8 mouse cellular contexts compared by ENCODE assay signal in the genomic region with DNA sequence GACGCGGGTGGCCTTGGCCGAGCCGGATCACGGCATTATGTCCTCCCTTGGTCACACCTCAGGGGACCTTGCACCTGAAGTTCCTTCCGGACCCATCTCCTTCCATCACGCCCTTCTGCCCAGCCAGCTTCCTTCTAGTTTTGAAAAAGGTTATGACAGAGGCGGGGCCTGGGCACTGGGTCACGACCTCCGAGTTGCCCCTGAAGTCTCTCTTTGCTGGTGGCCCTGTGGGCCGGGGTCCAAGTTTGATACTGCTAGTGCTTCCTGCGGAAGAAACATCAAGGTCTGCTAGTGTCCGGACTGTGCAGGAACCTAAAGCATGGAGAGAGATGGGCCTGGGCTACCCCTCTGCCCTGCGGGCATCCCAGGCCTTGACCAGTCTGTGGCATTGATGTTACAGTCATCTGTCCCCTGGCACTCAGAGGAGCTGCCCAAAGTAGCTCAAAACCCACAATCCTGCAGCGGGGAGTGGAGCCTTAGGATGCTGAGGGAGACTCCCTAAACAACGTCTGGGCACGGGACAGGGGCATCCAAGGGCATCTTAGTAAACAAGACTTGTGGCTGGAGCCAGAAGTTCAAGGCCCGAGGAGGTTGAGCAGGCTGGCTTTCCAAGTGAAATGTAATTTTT. TPM values are rescaled to one million over a fixed set of nuclear protein-coding genes. Genes with fewer than 3 reads are reported as not detected.
DNase-seq lines count a peak whose midpoint lies in the region; ATAC-seq and TF ChIP-seq lines count a peak whose summit lies in the region.

No protein-coding gene starts in this region.

- H3K79me2 ChIP-seq in heart, adult 2 months (replicated peaks; ENCODE audit: control insufficient read depth, insufficient read depth, low read length) = no peaks in the 10 kb centered on the region

- in situ Hi-C loops in ES-E14 (cut with MboI; ENCODE audit: low sequenced_read_pairs in 2 of 2, unreplicated experiment in 2 of 2) = no loop called here

- intact Hi-C loops in heart, adult 2 months (cut with DNase I) = no loop called here

- no peak for TF ChIP-seq CTCF in heart, adult 2 months (IDR thresholded peaks at IDR 0.05)

- no peak overlapping the region for H3K27ac ChIP-seq in heart, adult 2 months
- H3K27ac ChIP-seq in ES-E14 (ENCODE audit: insufficient read depth, low read depth, low read length, poor library complexity, severe bottlenecking) = no peak overlapping the region
- peak overlapping the region; percentile 84 for H3K27ac ChIP-seq in hindbrain, embryonic 10.5 days

- 23% methylated on average over 18 of the region's 18 CpGs for WGBS in heart, adult 2 months
- 24% methylated on average over 18 of the region's 18 CpGs for WGBS in hindbrain, embryonic 10.5 days

- no peak for TF ChIP-seq EP300 in heart, adult 2 months (IDR thresholded peaks at IDR 0.05; ENCODE audit: insufficient read depth, low read depth, low read length)

- H3K4me1 ChIP-seq in heart, adult 2 months (ENCODE audit: control insufficient read depth, insufficient read depth, low read length) = no peaks in the 10 kb centered on the region
- H3K4me1 ChIP-seq in ES-E14 (ENCODE audit: control insufficient read depth in 2 of 2, insufficient read depth in 2 of 2, low read length in 2 of 2, poor library complexity in 1 of 2) = peaks cover 0 to 6% of the 10 kb centered on the region in 2 experiments; a peak in 1 of 4 replicates
- H3K4me1 ChIP-seq in hindbrain, embryonic 10.5 days (replicated peaks) = peaks cover 31% of the 10 kb centered on the region

- H3K9me3 ChIP-seq in ES-E14 (ENCODE audit: control insufficient read depth, insufficient read depth, low read depth, low read length) = no peaks in the 10 kb centered on the region
- H3K9me3 ChIP-seq in hindbrain, embryonic 10.5 days = no peaks in the 10 kb centered on the region

- peaks cover 5% of the 10 kb centered on the region for H3K27me3 ChIP-seq in heart, adult 2 months (ENCODE audit: control insufficient read depth, insufficient read depth, low read length)
- peaks cover 39% of the 10 kb centered on the region for H3K27me3 ChIP-seq in hindbrain, embryonic 10.5 days (ENCODE audit: insufficient read depth, poor library complexity, severe bottlenecking)

- no peak overlapping the region for H3K9ac ChIP-seq in heart, adult 2 months (ENCODE audit: low read depth, low read length)
- peak overlapping the region; percentile 79 for H3K9ac ChIP-seq in ES-E14 (ENCODE audit: insufficient read depth, low read depth, low read length, poor library complexity, severe bottlenecking)

- no peak for TF ChIP-seq POLR2A in heart, adult 2 months (IDR thresholded peaks at IDR 0.05; ENCODE audit: insufficient read depth, low read depth, low read length)

- 0 out of 2 replicates have a peak, but pooled peaks have one; percentile 15 for ATAC-seq in megakaryocyte, adult 5-6 weeks (ENCODE audit: poor library complexity, severe bottlenecking)

- H3K36me3 ChIP-seq in heart, adult 2 months (ENCODE audit: control insufficient read depth, insufficient read depth, low read length) = no peaks in the 10 kb centered on the region
- no peaks in the 10 kb centered on the region for H3K36me3 ChIP-seq in ES-E14 (ENCODE audit: control insufficient read depth, insufficient read depth, low read length, poor library complexity, severe bottlenecking)
- peaks cover 21% of the 10 kb centered on the region for H3K36me3 ChIP-seq in hindbrain, embryonic 10.5 days

- DNase-seq in heart, adult 2 months = no peak
- no peak for DNase-seq in heart, adult 18-20 months
- DNase-seq in ES-E14 (ENCODE audit: low read depth, low spot score) = no peak
- no peak for DNase-seq in hindbrain, embryonic 10.5 days (ENCODE audit: low spot score)
- DNase-seq in left cerebral cortex, adult 8-10 months (ENCODE audit: low spot score in 2 of 2) = no peak
- DNase-seq in adipocyte (ENCODE audit: low spot score) = no peak
- no peak for DNase-seq in thymus, postnatal 0 days (ENCODE audit: low spot score)

- peak overlapping the region; percentile 46 for H3K4me3 ChIP-seq in heart, adult 2 months
- peak overlapping the region; percentile 72 to 88 for H3K4me3 ChIP-seq in ES-E14 (ENCODE audit: insufficient read depth in 1 of 2, low read depth in 1 of 2, low read length in 2 of 2, poor library complexity in 1 of 2, severe bottlenecking in 1 of 2)
- peak overlapping the region; percentile 83 for H3K4me3 ChIP-seq in hindbrain, embryonic 10.5 days

TF ChIP-seq in ES-E14, 5 proteins besides CTCF, POLR2A, EP300 and RAD21:
- TF ChIP-seq CHD2 (IDR thresholded peaks at IDR 0.05; ENCODE audit: low read depth, low read length) (no peak), HCFC1 (IDR thresholded peaks at IDR 0.05; ENCODE audit: borderline replicate concordance, insufficient read depth, low read length) (no peak)

RNA-seq across cellular contexts. Expression of a gene that starts 10.3 kb away (rescaled TPM):
- total RNA-seq in heart, adult 2 months (2021) = under 1 TPM; 0.27 to 0.31 TPM
- 0.70 and 0.73 TPM in 2 replicates for polyA plus RNA-seq in heart, adult 2 months (2012; rRNA removed)
- total RNA-seq in heart, adult 18-20 months (2021) = under 1 TPM; 0.17 to 0.21 TPM
- total RNA-seq in ES-E14 (2012; rRNA removed) = 9.4 and 13.5 TPM in 2 replicates
- polyA plus RNA-seq in hindbrain, embryonic 10.5 days (2016; fragmentation: Nextera tagmentation; extraction: Ambion mirVana) = 21.8 and 42.3 TPM in 2 replicates
- not detected in 2 replicates for total RNA-seq in megakaryocyte, adult 5-6 weeks (2015)
- total RNA-seq in megakaryocyte, adult 5-6 weeks (2017) = not detected in 2 replicates
- total RNA-seq in left cerebral cortex, adult 8-10 months (2022) = 10 to 100 TPM in 1 of 4 experiments, 1 to 10 TPM in 3; 6.3 to 16.9 (median 9.3) TPM
- polyA plus RNA-seq in thymus, postnatal 0 days (2015; fragmentation: Nextera tagmentation; extraction: Ambion mirVana) = 0.44 and 0.59 TPM in 2 replicates
